Mouse (Mus musculus) ES-Bruce4 (cell line): ENCODE data around the gene Vegfd. TPM values are rescaled to one million over a fixed set of nuclear protein-coding genes. Genes with fewer than 3 reads are reported as not detected.

ENCODE experiments used
- H3K27ac ChIP-seq: 2 replicates; pipeline ENCODE4 v1.5.1; 2012; ENCODE audit warnings: low read length, inconsistent platforms; ENCODE audit not compliant: insufficient read depth
- H3K27me3 ChIP-seq: 2 replicates; pipeline ENCODE4 v1.6.1; 2012; ENCODE audit warnings: mild to moderate bottlenecking, low read length, inconsistent platforms; ENCODE audit not compliant: control insufficient read depth, poor library complexity, insufficient read depth, severe bottlenecking
- H3K36me3 ChIP-seq: 2 replicates; pipeline ENCODE4 v1.6.1; 2012; ENCODE audit warnings: inconsistent platforms, mild to moderate bottlenecking, low read length, moderate library complexity; ENCODE audit not compliant: control insufficient read depth, poor library complexity, insufficient read depth, severe bottlenecking
- H3K4me1 ChIP-seq: one replicate; pipeline ENCODE4 v1.8.1; 2011; ENCODE audit warnings: low read length; ENCODE audit not compliant: control insufficient read depth, insufficient read depth
- H3K4me3 ChIP-seq: 2 replicates; pipeline ENCODE4 v1.5.1; 2011; ENCODE audit warnings: low read depth, mild to moderate bottlenecking, low read length
- H3K9ac ChIP-seq: 2 replicates; pipeline ENCODE4 v1.6.1; 2012; ENCODE audit warnings: low read depth, mild to moderate bottlenecking, inconsistent platforms; ENCODE audit not compliant: poor library complexity, severe bottlenecking
- H3K9me3 ChIP-seq: replicated peaks from 2 replicates; pipeline ENCODE4 v1.6.1; 2012; ENCODE audit warnings: mild to moderate bottlenecking, low read length, inconsistent platforms; ENCODE audit not compliant: control insufficient read depth, poor library complexity, insufficient read depth, severe bottlenecking
- CTCF ChIP-seq: IDR thresholded peaks from one replicate; pipeline ENCODE4 v1.8.1; 2011; ENCODE audit warnings: low read depth, low read length
- EP300 ChIP-seq: IDR thresholded peaks from 2 replicates; pipeline ENCODE4 v1.6.1; 2011; ENCODE audit warnings: low read depth, low read length; ENCODE audit not compliant: insufficient read depth
- POLR2A ChIP-seq: IDR thresholded peaks from one replicate; pipeline ENCODE4 v1.8.1; 2011; ENCODE audit warnings: low read length; ENCODE audit not compliant: insufficient read depth
- polyA plus RNA-seq: library from polyadenylated mRNA; stranded (reverse); fragments of >200 nt; gene quantifications from 2 replicates; pipeline ENCODE4 v1.2.4, GENCODE M21; 2011; ENCODE audit warnings: low read depth; ENCODE audit not compliant: missing spikeins, insufficient read depth, insufficient read length

Gene Vegfd
- polyA plus RNA-seq, 1 experiment: 3.4 TPM

GRCm38 (mm10) chrX:164436709-164437108 lies 63.5 kb downstream of the Vegfd start, which contains the start of gene Asb11:
Gene Asb11, plus strand, starts transcription at chrX:164436994.
- no peaks in the 10 kb centered on the region for H3K27me3 ChIP-seq
- no peak within 1 kb of the TSS for H3K4me3 ChIP-seq
- H3K36me3 ChIP-seq: 0 out of 2 replicates have a peak, but pooled peaks cover 2% of the 10 kb centered on the region
- no peaks in the 10 kb centered on the region for H3K4me1 ChIP-seq
- H3K9ac ChIP-seq: no peak within 1 kb of the TSS
- H3K9me3 ChIP-seq: no peaks in the 10 kb centered on the region
- H3K27ac ChIP-seq: no peak within 1 kb of the TSS
- no peak for TF ChIP-seq EP300
- TF ChIP-seq POLR2A: no peak
- TF ChIP-seq CTCF: no peak

- no peak overlapping the region for H3K9ac ChIP-seq
- H3K27me3 ChIP-seq: no peaks in the 10 kb centered on the region
- H3K4me1 ChIP-seq: no peaks in the 10 kb centered on the region
- no peaks in the 10 kb centered on the region for H3K36me3 ChIP-seq
- H3K27ac ChIP-seq: no peak overlapping the region
- no peaks in the 10 kb centered on the region for H3K9me3 ChIP-seq
- no peak for TF ChIP-seq CTCF
- TF ChIP-seq EP300: no peak
- no peak for TF ChIP-seq POLR2A
- no peak overlapping the region for H3K4me3 ChIP-seq
Observed at GRCm38 (mm10) chrX:164439462-164439861, 66.3 kb downstream of the Vegfd start.

GRCm38 (mm10) chrX:164440140-164440539 lies 67.0 kb downstream of the Vegfd start:
- H3K27me3 ChIP-seq: no peaks in the 10 kb centered on the region
- TF ChIP-seq EP300 (no peak), CTCF (no peak), POLR2A (no peak)

GRCm38 (mm10) chrX:164440703-164441102 lies 67.5 kb downstream of the Vegfd start:
- Histone ChIP-seq H3K9me3 (no peaks in the 10 kb centered on the region), H3K4me1 (no peaks in the 10 kb centered on the region), H3K27ac (no peak overlapping the region), H3K36me3 (no peaks in the 10 kb centered on the region), H3K9ac (no peak overlapping the region), H3K27me3 (no peaks in the 10 kb centered on the region), H3K4me3 (no peak overlapping the region)
- no peak for TF ChIP-seq POLR2A
- no peak for TF ChIP-seq EP300
- TF ChIP-seq CTCF: no peak

More at GRCm38 (mm10) chrX:164440140-164440539, 67.0 kb downstream of the Vegfd start:
- Histone ChIP-seq H3K9ac (no peak overlapping the region), H3K36me3 (no peaks in the 10 kb centered on the region), H3K9me3 (no peaks in the 10 kb centered on the region), H3K4me1 (no peaks in the 10 kb centered on the region), H3K4me3 (no peak overlapping the region), H3K27ac (no peak overlapping the region)

- H3K27ac ChIP-seq: no peak overlapping the region
- H3K9me3 ChIP-seq: no peaks in the 10 kb centered on the region
- TF ChIP-seq EP300 (no peak), POLR2A (no peak), CTCF (no peak)
- H3K4me3 ChIP-seq: no peak overlapping the region
- H3K9ac ChIP-seq: no peak overlapping the region
- H3K4me1 ChIP-seq: no peaks in the 10 kb centered on the region
- H3K27me3 ChIP-seq: no peaks in the 10 kb centered on the region
- no peaks in the 10 kb centered on the region for H3K36me3 ChIP-seq
Observed at GRCm38 (mm10) chrX:164441306-164441705, 68.1 kb downstream of the Vegfd start.

- H3K4me3 ChIP-seq: no peak overlapping the region
- no peak overlapping the region for H3K27ac ChIP-seq
- H3K4me1 ChIP-seq: no peaks in the 10 kb centered on the region
- no peaks in the 10 kb centered on the region for H3K36me3 ChIP-seq
- no peaks in the 10 kb centered on the region for H3K9me3 ChIP-seq
- no peaks in the 10 kb centered on the region for H3K27me3 ChIP-seq
- H3K9ac ChIP-seq: no peak overlapping the region
- no peak for TF ChIP-seq POLR2A
Observed at GRCm38 (mm10) chrX:164445601-164446000, 72.4 kb downstream of the Vegfd start.
